Mouse (Mus musculus) neutrophil, adult 59 days (primary cell): ENCODE results near the gene Tbc1d2. TPM values are rescaled to one million over a fixed set of nuclear protein-coding genes. Genes with fewer than 3 reads are reported as not detected.

Experiments used
- total RNA-seq, 2 experiments: library from RNA; stranded (reverse); gene quantifications; 1 replicate in 1 of 2; 2 replicates in 1 of 2; pipeline ENCODE4 v1.2.4; 2023

Tbc1d2 gene
- total RNA-seq: 10 to 100 TPM; 53.6 to 53.7 TPM

DNA sequence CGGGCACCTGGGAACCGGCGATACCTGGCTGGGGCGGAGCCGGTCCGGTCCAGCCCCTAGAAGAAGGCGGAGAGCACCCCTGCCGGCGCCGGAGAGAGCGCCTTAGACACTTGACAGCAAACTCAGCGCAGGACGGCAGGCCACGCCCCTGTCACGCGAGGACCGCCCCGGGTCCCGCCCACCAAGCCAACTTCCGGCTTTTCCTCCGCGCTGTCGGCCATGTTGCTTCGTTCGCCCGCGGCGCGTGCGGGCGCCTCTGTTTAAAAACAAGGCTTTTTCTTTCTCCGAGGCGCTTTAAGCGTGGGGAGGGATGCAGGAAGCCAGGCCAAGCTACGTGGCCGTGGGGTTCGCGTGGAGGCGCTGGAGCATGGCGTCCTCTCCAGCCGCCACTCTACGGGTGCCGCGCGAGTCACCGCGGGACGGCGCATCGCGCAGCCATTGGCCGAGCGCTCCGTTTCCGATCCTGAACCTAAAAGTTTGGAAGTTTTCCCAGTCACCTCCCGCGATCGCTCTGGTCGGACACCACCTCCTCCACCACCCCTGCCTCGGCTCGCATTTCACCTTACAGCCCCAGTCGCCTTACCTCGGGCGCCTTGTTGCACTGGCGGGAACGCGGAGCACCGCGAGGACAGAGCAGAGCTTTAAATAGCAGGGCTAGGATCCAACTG is at the start of gene Tbc1d2:
Gene Tbc1d2, minus strand, starts transcription at position 124 of the 668 bp plus-strand sequence.

DNA sequence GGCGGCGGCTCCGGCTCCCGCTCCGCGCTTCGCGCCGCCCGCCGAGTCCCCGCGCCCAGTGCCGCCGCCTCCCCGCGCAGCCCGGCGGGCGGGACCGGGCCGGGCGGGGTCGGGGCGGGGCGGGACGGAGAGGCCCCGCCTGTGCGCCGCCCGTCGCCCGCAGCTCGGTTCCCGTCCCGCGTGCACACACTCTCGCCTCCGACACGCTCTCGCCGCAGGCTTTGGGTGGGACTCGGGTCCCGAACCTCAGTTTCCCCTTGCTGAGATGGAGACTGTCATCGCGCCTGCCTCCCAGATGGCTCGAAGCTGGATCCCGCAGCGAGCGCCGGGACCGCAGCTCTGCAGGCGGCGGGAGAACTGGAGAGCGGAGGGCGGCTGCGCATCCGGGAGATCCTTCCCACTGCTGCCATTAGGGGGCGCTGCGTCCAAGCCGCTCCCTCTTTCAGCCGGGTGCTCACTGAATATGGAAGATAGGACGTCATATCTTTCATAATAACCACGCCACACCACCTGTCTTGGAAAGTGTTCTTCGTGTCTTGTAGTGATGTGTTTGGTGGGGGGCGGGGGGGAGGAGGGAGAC is 48.1 kb downstream of the Tbc1d2 start, which contains the start of gene Coro2a:
Gene Coro2a, minus strand, starts transcription at position 359 of the 580 bp plus-strand sequence.

Other genes starting within 250 kb of the Tbc1d2 start
- 10 to 100 TPM in 1 of 2 experiments, 1 to 10 TPM in 1; 7.3 to 24.3 TPM for gene Hemgn, start 236.7 kb downstream of the Tbc1d2 start, total RNA-seq
- 100 to 1,000 TPM; 179 to 210 TPM for gene Anp32b, start 199.3 kb downstream of the Tbc1d2 start, total RNA-seq
- 10 to 100 TPM; 35.6 to 56.5 TPM for gene Nans, start 161.0 kb downstream of the Tbc1d2 start, total RNA-seq
- 10 to 100 TPM; 22.0 to 25.5 TPM for gene Trim14, start 114.1 kb downstream of the Tbc1d2 start, total RNA-seq
- gene Coro2a, start 48.0 kb downstream of the Tbc1d2 start, total RNA-seq: 10 to 100 TPM; 40.1 to 43.0 TPM